Mouse (Mus musculus) lung, embryonic 16.5 days (tissue): ENCODE data around the gene Sox9. TPM values are rescaled to one million over a fixed set of nuclear protein-coding genes. Genes with fewer than 3 reads are reported as not detected.

Experiments used
- ATAC-seq: fragments of 200-750 bp; cut with Nextera tagmentation; 2 replicates; pipeline ENCODE4 v1.8.0; 2017; ENCODE audit warnings: low read depth, mild to moderate bottlenecking, moderate library complexity
- H3K27ac ChIP-seq: fragments of 300-500 bp; sonication (generic); 2 replicates; pipeline ENCODE4 v1.5.1; 2014; ENCODE audit warnings: mild to moderate bottlenecking, control low read depth, low read length
- H3K27me3 ChIP-seq: fragments of 300-500 bp; sonication (generic); 2 replicates; pipeline ENCODE4 v1.6.1; 2014; ENCODE audit warnings: low read depth, low read length, mixed read lengths; ENCODE audit not compliant: control insufficient read depth, insufficient read depth
- H3K36me3 ChIP-seq: fragments of 300-500 bp; sonication (generic); 2 replicates; pipeline ENCODE4 v1.6.1; 2014; ENCODE audit warnings: low read length; ENCODE audit not compliant: control insufficient read depth, insufficient read depth
- H3K4me1 ChIP-seq: fragments of 300-500 bp; sonication (generic); replicated peaks from 2 replicates; pipeline ENCODE4 v1.6.1; 2014; ENCODE audit warnings: low read length, mixed read lengths; ENCODE audit not compliant: control insufficient read depth, insufficient read depth
- H3K4me2 ChIP-seq: fragments of 300-500 bp; sonication (generic); 2 replicates; pipeline ENCODE4 v1.6.1; 2014; ENCODE audit warnings: low read depth, low read length, control low read depth
- H3K4me3 ChIP-seq: fragments of 300-500 bp; sonication (generic); 2 replicates; pipeline ENCODE4 v1.5.1; 2014; ENCODE audit warnings: mild to moderate bottlenecking, low read length, control low read depth
- H3K9ac ChIP-seq: fragments of 300-500 bp; sonication (generic); 2 replicates; pipeline ENCODE4 v1.6.1; 2014; ENCODE audit warnings: low read length, control low read depth
- H3K9me3 ChIP-seq: fragments of 300-500 bp; sonication (generic); 2 replicates; pipeline ENCODE4 v1.6.1; 2016; ENCODE audit warnings: low read length; ENCODE audit not compliant: control insufficient read depth
- WGBS: fragments of 180-500 bp; shearing (Covaris S2); extraction: QIAGEN DNeasy Blood & Tissue Kit; methylation state at CpG from one replicate; pipeline ENCODE4 v1.1.7; 2014; 5-methylcytosine and 5-hydroxymethylcytosine counted together
- polyA plus RNA-seq: library from polyadenylated mRNA; unstranded; fragments of >200 nt; fragmentation: Nextera tagmentation; extraction: Ambion mirVana; gene quantifications from 2 replicates; pipeline ENCODE4 v1.2.1, GENCODE M21; 2015

The Sox9 gene
- polyA plus RNA-seq, 1 experiment from 2014 or later: 59.5 TPM

GRCm38 (mm10) chr11:112834245-112835005, 52.4 kb downstream of the Sox9 start:
- no peaks in the 10 kb centered on the region for H3K9me3 ChIP-seq
- H3K9ac ChIP-seq: no peak overlapping the region
- no peak for ATAC-seq
- H3K4me2 ChIP-seq: no peak overlapping the region
- peaks cover 4% of the 10 kb centered on the region for H3K4me1 ChIP-seq
- no peaks in the 10 kb centered on the region for H3K27me3 ChIP-seq
- H3K27ac ChIP-seq: no peak overlapping the region
- H3K4me3 ChIP-seq: no peak overlapping the region
- WGBS: 36% methylated on average over 11 of the region's 11 CpGs
- no peaks in the 10 kb centered on the region for H3K36me3 ChIP-seq

- Histone ChIP-seq H3K4me2 (no peak overlapping the region), H3K9me3 (no peaks in the 10 kb centered on the region), H3K36me3 (no peaks in the 10 kb centered on the region), H3K27me3 (no peaks in the 10 kb centered on the region), H3K27ac (no peak overlapping the region), H3K4me3 (no peak overlapping the region), H3K4me1 (peaks cover 4% of the 10 kb centered on the region), H3K9ac (no peak overlapping the region)
- 35% methylated on average over 7 of the region's 7 CpGs for WGBS
- peak; percentile 61 for ATAC-seq
Measured at GRCm38 (mm10) chr11:112835468-112836092, 53.6 kb downstream of the Sox9 start.
